Mouse (Mus musculus) B cell, adult (primary cell): ENCODE results near the gene Psapl1. TPM values are rescaled to one million over a fixed set of nuclear protein-coding genes. Genes with fewer than 3 reads are reported as not detected.

Experiments used
- total RNA-seq: library from RNA; stranded (reverse); gene quantifications from 4 replicates; pipeline ENCODE4 v1.2.4, GENCODE M21; 2023; ENCODE audit not compliant: inconsistent age

The Psapl1 gene
- total RNA-seq, result not detected in 4 replicates

GRCm38 (mm10) chr5:36203916-36204315 is at the start of gene Psapl1:
TSS of gene Psapl1 (plus strand) at chr5:36204021.

Other genes starting within 250 kb of the Psapl1 start
- 3.2 to 3.8 TPM (median 3.5 TPM) in 4 replicates for gene Sorcs2, start 194.1 kb downstream of the Psapl1 start, total RNA-seq